Mouse (Mus musculus): ENCODE results near the gene Utp15.

GRCm38 (mm10) chr13:98306393-98306792 is 43.6 kb upstream of the Utp15 start:
- TF ChIP-seq CTCF (IDR thresholded peaks at IDR 0.05; ENCODE audit: borderline replicate concordance, control insufficient read depth, extremely low read depth, insufficient read depth, low read length, poor library complexity) (no peak), POLR2A (IDR thresholded peaks at IDR 0.05; ENCODE audit: control insufficient read depth, extremely low read depth, insufficient read depth, low read length, poor library complexity) (no peak)
